Mouse (Mus musculus): Measurements from ENCODE around the gene Gab2.

Gene Gab2

GRCm38 (mm10) chr7:97262541-97262940 lies 181.2 kb downstream of the Gab2 start:
- peak; percentile 24 for DNase-seq

- no peak for DNase-seq
Observed at GRCm38 (mm10) chr7:97270367-97270766, 189.0 kb downstream of the Gab2 start.

GRCm38 (mm10) chr7:97271068-97271467 lies 189.7 kb downstream of the Gab2 start:
- DNase-seq, result no peak

GRCm38 (mm10) chr7:97296986-97297385 lies 215.6 kb downstream of the Gab2 start:
- DNase-seq, result no peak

DNA sequence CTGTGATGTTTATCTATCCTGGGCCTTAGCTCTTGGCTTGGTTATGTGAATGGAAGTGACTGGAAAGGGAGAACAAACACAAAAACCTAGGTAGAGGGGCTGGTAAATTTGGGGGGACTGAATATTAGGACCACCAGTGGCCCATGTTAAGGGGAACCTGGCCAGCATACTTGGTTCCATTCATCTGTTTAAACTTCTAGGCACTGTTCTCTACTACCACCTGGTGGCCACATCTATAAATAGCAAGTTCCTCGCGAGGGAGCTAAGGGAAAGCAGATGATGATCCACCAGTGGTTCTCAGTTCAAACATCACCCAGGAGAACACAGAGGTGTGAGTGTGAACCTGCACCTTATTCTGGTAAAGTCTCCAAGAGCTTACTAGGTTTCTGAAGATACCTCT lies 216.1 kb downstream of the Gab2 start:
- peak; percentile 74 for DNase-seq

GRCm38 (mm10) chr7:97298279-97298678 lies 216.9 kb downstream of the Gab2 start:
- DNase-seq, result no peak

GRCm38 (mm10) chr7:97298943-97299342 lies 217.6 kb downstream of the Gab2 start:
- no peak for DNase-seq

DNA sequence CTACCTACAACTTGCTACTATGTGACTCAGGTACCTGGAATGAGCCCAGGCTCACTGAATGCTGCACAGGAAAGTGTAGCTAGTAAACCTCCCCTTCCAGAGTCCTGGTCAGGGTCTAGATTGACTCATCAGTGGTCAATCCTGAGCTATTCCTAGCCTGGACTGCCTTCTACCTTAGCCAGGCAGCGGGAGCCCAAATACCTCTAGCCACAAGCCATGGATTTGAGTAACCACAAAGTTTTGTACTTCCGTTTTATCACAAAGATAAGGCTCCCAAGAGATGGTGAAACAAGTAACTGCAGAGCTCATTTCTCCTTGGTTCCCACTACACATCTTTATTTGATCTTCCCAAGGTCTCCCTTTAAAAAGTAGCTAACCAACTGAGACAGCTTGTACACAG lies 219.5 kb downstream of the Gab2 start:
- DNase-seq, result no peak

GRCm38 (mm10) chr7:97301321-97301720 lies 219.9 kb downstream of the Gab2 start:
- no peak for DNase-seq

DNA sequence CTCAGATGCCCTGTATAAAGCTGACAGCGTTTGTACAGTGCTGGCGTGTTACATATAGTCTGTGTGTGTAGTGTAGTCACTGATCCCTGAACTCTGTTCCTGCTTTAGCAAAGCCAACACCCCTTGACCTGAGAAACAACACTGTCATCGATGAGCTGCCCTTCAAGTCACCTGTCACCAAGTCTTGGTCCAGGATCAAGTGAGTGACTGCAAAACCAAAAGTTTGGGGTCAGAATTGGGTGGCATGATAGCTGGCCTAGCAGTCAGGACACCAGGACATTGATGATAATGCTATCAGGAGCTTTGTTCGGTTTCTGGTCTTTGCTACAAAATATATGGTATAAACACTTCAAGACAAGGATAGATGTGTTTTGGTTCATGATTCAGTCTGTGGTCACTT lies 220.9 kb downstream of the Gab2 start:
- no peak for DNase-seq

GRCm38 (mm10) chr7:97302876-97303275 lies 221.5 kb downstream of the Gab2 start:
- DNase-seq, result no peak

DNA sequence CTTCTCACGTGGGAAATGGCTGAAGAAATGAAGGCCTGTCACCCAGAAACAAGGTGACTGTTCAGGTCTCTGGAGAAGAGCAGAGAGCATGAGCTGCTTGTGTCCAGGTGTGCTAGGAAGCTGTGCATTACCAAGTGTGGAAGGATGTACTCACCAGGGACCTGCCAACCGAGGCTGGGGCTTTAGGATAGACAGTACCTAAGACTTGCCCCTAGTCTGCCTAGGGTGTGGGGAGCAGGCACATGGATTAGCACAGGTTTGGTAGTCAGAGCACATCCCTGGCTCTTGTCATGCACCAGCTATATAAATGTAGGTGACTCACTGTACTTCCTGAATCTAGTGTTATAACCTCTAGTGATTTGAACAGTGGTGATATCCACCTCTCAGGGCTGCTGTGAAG lies 222.2 kb downstream of the Gab2 start:
- no peak for DNase-seq

DNA sequence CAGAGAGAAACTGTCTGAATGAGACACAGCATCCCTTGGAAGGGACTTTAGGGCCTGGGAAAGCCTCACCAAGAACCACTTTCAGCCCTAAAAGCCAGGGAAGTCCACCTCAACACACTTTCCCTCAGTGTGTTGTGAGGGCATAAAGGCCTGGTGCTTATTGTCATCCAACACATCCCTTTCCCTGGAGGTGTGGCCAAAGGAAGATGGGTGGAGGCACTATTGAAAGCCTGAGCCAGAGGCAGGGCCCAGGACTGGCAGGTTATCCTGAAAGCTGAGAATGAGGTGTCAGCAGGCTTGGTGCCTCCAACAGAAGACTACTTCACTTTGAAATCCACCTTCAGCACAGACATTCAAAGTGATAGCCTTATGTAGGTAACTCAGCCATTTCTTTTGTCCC lies 223.1 kb downstream of the Gab2 start:
- no peak for DNase-seq

GRCm38 (mm10) chr7:97305206-97305605 lies 223.8 kb downstream of the Gab2 start:
- DNase-seq, result no peak

- no peak for DNase-seq
Observed at GRCm38 (mm10) chr7:97306813-97307212, 225.4 kb downstream of the Gab2 start.

DNA sequence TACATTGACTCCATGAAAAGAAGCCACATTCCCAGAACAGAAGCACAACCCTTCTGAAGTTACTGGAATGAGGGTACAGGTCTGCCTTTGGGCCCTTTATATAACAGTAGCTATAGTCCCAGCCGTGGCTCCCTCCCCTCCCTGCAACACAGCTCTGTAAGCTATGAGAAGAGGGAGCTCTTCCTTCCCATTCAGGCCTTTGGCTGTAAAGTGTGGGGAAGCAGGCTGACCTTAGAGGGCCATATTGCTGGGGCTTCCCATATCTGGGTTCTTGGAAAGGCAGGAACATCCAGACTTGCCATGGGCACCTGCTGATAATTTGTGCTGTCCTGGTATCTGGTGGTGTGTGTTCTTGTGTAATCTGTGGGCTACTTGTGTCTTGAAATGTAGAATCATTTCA lies 226.2 kb downstream of the Gab2 start:
- no peak for DNase-seq

DNA sequence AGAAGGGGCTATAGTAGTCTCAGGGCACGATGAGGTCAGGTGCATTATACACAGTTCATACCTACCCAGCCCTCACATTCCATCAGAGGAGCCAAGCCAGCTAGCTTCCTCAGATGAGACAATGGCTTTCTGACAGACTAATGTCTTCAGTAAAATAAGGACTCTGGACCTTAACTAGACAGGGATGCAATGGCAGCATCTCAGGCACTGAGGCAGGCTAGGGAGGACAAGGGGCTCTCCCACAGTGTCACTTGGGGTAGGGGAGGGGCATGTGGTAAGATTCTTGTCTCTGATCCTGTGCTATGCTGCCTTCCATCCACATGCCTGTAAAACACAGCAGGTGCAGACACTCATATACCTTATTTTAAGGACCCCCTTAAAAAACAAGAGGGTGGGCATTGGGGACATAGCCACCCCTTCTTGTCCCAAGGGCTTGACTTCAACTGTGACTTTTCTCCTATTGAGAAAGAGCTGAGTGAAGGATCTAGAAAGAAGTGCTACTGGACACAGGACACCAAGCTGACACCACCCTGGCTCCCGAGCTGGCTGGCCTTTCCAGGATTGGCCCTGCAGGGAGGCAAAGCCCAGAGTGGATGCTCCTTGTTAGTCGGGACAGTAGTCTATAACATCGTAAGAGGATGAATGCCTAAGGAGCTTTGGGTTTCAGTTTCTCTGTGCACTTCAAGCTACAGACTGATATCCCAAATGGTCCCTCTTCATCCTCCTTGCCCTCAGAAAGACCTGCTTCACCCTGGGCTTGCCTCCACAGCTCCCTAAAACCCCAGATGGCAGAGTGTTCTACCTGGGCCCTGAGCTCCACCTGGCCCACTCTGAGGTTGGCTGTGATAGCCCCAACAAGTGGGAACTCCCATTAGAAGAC lies 228.3 kb downstream of the Gab2 start:
- no peak for DNase-seq

- DNase-seq, result no peak
Observed at GRCm38 (mm10) chr7:97310341-97310635, 228.9 kb downstream of the Gab2 start.

- DNase-seq, result no peak
Observed at GRCm38 (mm10) chr7:97311620-97312019, 230.2 kb downstream of the Gab2 start.

DNA sequence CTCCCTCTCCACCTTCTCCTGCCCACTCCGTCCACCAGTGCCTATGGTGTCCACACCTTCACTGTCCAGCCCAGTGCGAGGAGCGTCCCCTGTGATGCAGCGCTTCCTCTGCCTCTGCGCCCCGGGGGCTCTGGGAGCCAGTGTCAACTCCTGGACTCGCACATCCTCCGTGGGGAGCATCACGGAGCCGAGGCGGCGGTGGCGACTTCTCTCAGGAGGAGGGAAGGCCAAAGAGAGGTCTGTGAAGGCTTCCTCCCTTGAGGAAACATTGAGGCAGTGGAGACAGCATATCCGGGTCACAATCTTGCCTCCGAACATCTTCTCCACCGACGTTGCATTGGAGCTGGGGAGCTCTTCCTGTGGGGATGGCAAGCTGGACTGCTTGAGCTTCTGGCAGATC lies 230.8 kb downstream of the Gab2 start:
- DNase-seq, result no peak

- DNase-seq, result no peak
Observed at GRCm38 (mm10) chr7:97312856-97313255, 231.5 kb downstream of the Gab2 start.

- no peak for DNase-seq
Observed at GRCm38 (mm10) chr7:97313364-97313995, 232.1 kb downstream of the Gab2 start.

DNA sequence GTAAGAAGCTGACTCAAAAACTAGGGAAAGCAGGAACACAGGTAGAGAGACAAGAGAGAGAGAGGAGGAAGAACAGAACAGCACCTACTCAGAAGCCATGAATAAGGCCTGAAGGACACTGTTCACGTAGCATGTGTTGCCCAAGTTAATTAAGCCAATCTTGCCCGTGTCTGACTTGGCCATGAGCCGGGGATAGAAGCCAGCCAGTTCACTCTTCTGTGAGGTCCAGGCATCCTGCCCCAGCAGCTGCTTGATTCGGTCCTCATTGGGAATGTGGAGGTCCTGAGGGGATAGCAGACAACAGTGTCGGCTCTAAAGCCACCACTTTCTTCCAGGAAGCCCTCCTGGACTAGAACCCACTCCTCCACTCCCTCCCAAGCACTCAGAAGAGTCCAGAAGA lies 233.3 kb downstream of the Gab2 start:
- no peak for DNase-seq

GRCm38 (mm10) chr7:97315656-97316055 lies 234.3 kb downstream of the Gab2 start:
- no peak for DNase-seq

GRCm38 (mm10) chr7:97317706-97318105 lies 236.3 kb downstream of the Gab2 start:
- DNase-seq, result no peak

Data from kidney, postnatal 14 days (tissue).